Mouse (Mus musculus): ENCODE measurements at regions not wholly inside any gene's neighbourhood (a gene's known extent, or its start where the extent isn't known, plus 50 kb on each side); places are given as distances from the start of the nearest gene placed in this dataset.
A peak's percentile ranks its signal among the peaks of the same experiment; 100 is the strongest.

DNA sequence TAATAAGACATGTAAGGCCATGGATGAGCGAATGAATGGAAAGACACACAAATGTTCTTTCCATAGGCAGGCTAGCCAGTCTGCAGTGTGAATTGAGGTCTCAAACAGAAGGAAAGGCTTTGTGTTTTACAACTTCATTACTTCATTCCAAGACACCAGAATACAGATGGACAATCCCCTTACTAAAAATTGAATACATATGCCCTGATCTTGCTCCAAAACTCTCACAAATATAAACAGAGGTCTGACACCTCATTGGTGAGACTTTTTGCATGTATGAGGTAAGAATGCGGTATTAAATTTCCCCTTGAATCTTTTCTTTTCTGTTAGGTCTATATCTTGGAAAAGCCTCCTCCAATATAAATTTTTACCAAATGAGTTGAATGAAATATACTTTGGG is 363.3 kb downstream of the Galc start:
- H3K9me3 ChIP-seq, result no peaks in the 10 kb centered on the region
- WGBS, result 82% methylated on average over 2 of the region's 2 CpGs
- no peak overlapping the region for H3K4me3 ChIP-seq
- H3K9ac ChIP-seq, result no peak overlapping the region
- H3K27ac ChIP-seq, result no peak overlapping the region
- H3K36me3 ChIP-seq (replicated peaks), result no peaks in the 10 kb centered on the region
- H3K27me3 ChIP-seq (replicated peaks), result no peaks in the 10 kb centered on the region
- no peak overlapping the region for H3K4me2 ChIP-seq
- no peak for ATAC-seq (replicated peaks)
- no peaks in the 10 kb centered on the region for H3K4me1 ChIP-seq

DNA sequence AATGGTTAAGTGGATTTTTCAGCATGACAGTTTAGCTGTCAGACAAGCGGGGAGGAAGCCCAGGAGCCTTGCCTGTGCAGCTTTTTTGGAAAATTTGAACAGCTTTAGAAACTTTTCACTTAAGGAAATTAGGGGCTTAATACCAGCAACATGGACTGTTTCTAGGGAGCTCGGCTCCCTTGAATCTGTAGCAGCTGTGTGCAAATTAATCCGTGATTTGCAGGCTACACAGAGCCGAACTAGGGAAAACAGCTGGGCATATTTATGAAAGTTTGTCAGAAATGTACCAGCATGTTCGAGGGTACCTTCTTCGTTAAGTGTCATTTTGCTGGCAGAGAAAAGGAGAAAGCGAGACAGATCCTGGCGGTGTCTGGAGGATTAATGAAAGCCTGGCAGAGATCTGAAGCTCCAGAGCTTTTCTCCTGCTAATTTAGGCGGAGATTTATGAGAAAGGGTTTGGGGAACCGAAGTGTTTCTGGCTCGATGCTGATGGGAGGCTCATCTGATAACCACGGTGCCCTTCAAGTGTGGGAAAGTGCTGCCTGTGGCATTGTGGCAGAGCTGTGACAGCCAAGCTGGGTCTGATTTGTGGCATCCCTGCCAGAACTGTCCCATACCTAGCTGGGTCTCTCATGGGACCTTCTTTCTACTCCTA is 370.3 kb downstream of the Galc start:
- peak overlapping the region; percentile 40 for H3K4me2 ChIP-seq
- no peaks in the 10 kb centered on the region for H3K9me3 ChIP-seq
- 6% methylated on average over 12 of the region's 12 CpGs for WGBS
- H3K4me3 ChIP-seq, result peak overlapping the region; percentile 13; the same call in 1 of the 2 replicates
- H3K27ac ChIP-seq, result peak overlapping the region; percentile 63
- no peaks in the 10 kb centered on the region for H3K36me3 ChIP-seq (replicated peaks)
- no peak overlapping the region for H3K9ac ChIP-seq
- peaks cover 15% of the 10 kb centered on the region for H3K4me1 ChIP-seq
- peak; percentile 81 for ATAC-seq (replicated peaks)
- H3K27me3 ChIP-seq (replicated peaks), result no peaks in the 10 kb centered on the region

DNA sequence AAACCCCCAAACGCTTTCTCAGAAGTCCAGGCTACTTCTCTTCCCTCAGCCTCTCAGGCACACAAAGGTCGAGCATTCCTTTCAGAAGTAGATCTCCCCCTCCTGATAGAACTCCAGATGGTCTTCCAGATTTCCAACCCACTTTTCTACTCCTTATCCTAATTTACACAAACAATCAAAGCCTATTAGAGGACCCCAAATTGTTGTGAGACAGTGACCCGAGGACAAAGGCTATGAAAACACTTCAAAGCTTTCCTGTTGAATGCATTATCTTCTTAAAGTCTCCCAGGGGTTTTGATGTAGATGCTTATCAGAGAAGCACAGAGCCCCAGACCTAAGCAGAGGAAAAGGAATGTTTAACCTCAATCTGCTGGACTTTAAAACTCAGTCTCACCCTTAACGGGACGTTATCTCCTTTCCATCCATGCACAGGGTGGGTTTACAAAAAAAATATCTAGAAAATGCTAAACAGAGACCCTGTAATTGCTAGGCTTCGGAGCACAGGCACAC is 370.9 kb downstream of the Galc start:
- Histone ChIP-seq H3K4me2 (peak overlapping the region; percentile 40), H3K4me3 (0 out of 2 replicates have a peak overlapping the region, but pooled peaks have one; percentile 13), H3K4me1 (peaks cover 15% of the 10 kb centered on the region), H3K36me3 (replicated peaks) (no peaks in the 10 kb centered on the region), H3K9me3 (no peaks in the 10 kb centered on the region), H3K9ac (no peak overlapping the region), H3K27me3 (replicated peaks) (no peaks in the 10 kb centered on the region), H3K27ac (peak overlapping the region; percentile 63; the same call in 1 of the 2 replicates)
- ATAC-seq (replicated peaks), result 0 out of 2 replicates have a peak, but pooled peaks have one; percentile 65
- WGBS, result 4% methylated on average over 6 of the region's 6 CpGs

DNA sequence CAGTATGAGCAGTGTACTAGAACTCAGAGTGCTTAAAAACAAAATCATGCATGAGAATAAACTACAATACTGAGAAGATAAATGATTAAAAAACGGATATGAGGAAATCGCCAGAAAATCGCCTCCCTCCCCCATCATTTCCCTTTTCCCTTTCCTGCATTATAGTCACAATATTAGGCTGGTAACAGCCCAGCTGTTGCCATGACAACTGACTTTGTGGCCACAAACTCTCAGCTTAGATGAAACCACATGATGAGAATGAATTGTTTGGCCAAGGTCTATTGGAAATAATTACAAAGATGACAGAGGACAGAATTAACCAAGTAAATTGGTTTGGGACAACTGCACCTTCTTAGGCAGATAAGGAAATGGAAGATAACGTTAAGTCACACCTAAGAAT is 376.8 kb downstream of the Galc start:
- 0 out of 2 replicates have a peak, but pooled peaks have one; percentile 58 for ATAC-seq (replicated peaks)
- Histone ChIP-seq H3K4me3 (no peak overlapping the region), H3K36me3 (replicated peaks) (no peaks in the 10 kb centered on the region), H3K9me3 (no peaks in the 10 kb centered on the region), H3K4me1 (no peaks in the 10 kb centered on the region), H3K9ac (no peak overlapping the region), H3K27me3 (replicated peaks) (no peaks in the 10 kb centered on the region), H3K27ac (no peak overlapping the region), H3K4me2 (no peak overlapping the region)
- WGBS, result 56% methylated on average over 4 of the region's 4 CpGs

DNA sequence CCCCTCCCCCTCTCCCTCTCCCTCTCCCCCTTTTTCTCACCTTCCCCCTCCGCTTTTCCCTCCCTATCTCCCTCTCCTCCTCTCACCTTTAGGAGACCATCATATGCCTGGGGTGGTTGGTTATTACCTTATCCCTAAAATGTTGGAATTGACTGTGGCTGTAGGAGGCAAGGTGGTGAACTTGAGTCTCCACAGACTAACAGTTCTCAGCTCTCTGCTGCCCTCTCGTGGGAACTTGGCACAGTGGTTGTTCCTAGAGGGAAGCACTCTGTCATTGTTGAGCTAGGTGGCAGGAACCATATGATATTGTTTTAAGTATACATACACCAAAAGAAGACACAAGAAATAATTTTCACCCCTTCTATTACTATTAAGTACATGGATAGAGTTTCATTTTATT is 386.9 kb downstream of the Galc start:
- H3K27me3 ChIP-seq (replicated peaks), result no peaks in the 10 kb centered on the region

DNA sequence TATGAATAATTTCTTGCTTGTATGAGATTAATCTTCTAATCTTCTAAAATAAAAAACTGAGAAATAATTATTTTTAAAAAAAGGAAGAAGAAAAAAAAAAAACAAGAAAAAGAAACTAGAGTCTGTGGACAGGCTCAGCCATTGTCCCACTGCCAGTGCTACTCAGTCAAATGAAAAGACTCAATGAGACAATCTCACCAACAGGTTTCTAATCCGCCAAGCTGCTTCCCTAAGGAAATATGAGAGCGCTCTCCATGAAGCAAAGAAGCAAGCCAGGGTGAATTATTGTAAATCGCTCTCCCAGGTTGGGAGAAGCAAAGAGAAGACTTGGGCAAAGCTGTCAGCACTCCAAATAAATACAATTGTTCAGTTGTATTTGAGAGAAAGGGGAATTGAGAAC is 396.3 kb downstream of the Galc start:
- 45% methylated on average over 3 of the region's 3 CpGs for WGBS
- Histone ChIP-seq H3K9me3 (no peaks in the 10 kb centered on the region), H3K4me3 (no peak overlapping the region), H3K4me2 (no peak overlapping the region), H3K4me1 (no peaks in the 10 kb centered on the region), H3K27me3 (replicated peaks) (no peaks in the 10 kb centered on the region), H3K36me3 (replicated peaks) (no peaks in the 10 kb centered on the region), H3K9ac (no peak overlapping the region), H3K27ac (no peak overlapping the region)
- ATAC-seq (replicated peaks), result no peak

More for the DNA sequence above, 386.9 kb downstream of the Galc start:
- H3K9ac ChIP-seq, result no peak overlapping the region
- 5% methylated on average over 2 of the region's 2 CpGs for WGBS
- no peak overlapping the region for H3K4me3 ChIP-seq
- no peaks in the 10 kb centered on the region for H3K36me3 ChIP-seq (replicated peaks)
- H3K27ac ChIP-seq, result no peak overlapping the region
- no peaks in the 10 kb centered on the region for H3K9me3 ChIP-seq
- no peak overlapping the region for H3K4me2 ChIP-seq
- H3K4me1 ChIP-seq, result no peaks in the 10 kb centered on the region
- ATAC-seq (replicated peaks), result peak; percentile 71; the same call in 1 of the 2 replicates

DNA sequence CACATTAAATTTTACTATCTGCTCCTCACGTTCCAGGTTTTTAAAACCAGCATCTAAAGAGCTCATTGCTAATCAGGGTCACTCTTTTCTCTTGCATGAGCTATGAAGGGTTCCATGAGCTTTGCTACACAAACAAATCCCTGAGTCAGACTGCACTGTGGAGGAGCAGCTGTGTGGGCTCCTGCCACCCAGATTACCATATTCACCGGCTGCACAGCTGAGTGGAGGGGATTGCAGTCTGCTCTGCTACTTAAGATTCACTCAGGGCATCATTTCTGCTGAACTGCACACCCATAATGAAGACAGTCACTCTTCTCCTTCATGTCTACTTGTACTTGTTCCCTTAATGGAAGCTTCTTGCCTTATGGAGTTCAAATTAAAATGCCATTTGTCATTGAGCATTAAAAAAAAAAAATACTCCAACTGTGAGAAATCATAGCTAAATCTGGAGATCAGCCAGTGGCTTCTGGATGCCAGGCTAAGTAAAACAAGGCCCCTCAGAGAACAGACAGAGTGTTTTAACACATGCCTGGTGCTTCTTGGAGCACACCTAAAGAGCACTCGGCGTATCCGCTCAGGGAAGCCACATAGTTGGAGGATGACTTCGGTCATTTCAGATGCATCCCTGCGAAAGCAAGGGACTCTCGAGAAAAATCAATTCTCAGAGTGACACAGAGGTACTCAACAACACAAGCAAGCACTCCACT is 422.9 kb downstream of the Galc start:
- H3K4me3 ChIP-seq, result no peak overlapping the region
- no peak overlapping the region for H3K9ac ChIP-seq
- H3K4me2 ChIP-seq, result no peak overlapping the region
- 57% methylated on average over 8 of the region's 8 CpGs for WGBS
- H3K27ac ChIP-seq, result 0 out of 2 replicates have a peak overlapping the region, but pooled peaks have one; percentile 17
- no peaks in the 10 kb centered on the region for H3K27me3 ChIP-seq (replicated peaks)
- no peaks in the 10 kb centered on the region for H3K9me3 ChIP-seq
- no peaks in the 10 kb centered on the region for H3K4me1 ChIP-seq
- no peaks in the 10 kb centered on the region for H3K36me3 ChIP-seq (replicated peaks)
- ATAC-seq (replicated peaks), result peak; percentile 92

- no peak overlapping the region for H3K9ac ChIP-seq
- 0 out of 2 replicates have a peak, but pooled peaks cover 6% of the 10 kb centered on the region for H3K4me1 ChIP-seq
- H3K4me2 ChIP-seq, result no peak overlapping the region
- no peak overlapping the region for H3K27ac ChIP-seq
- no peaks in the 10 kb centered on the region for H3K27me3 ChIP-seq (replicated peaks)
- no peak for ATAC-seq (replicated peaks)
- no peaks in the 10 kb centered on the region for H3K9me3 ChIP-seq
- no peaks in the 10 kb centered on the region for H3K36me3 ChIP-seq (replicated peaks)
- no peak overlapping the region for H3K4me3 ChIP-seq
- WGBS, result 55% methylated on average over 16 of the region's 16 CpGs
Observed at GRCm38 (mm10) chr12:97793364-97794120, 465.7 kb downstream of the Galc start.

- no peaks in the 10 kb centered on the region for H3K9me3 ChIP-seq
- WGBS, result 91% methylated on average over 3 of the region's 3 CpGs
- no peak for ATAC-seq (replicated peaks)
Observed at GRCm38 (mm10) chr12:97783476-97783875, 475.8 kb downstream of the Galc start.

DNA sequence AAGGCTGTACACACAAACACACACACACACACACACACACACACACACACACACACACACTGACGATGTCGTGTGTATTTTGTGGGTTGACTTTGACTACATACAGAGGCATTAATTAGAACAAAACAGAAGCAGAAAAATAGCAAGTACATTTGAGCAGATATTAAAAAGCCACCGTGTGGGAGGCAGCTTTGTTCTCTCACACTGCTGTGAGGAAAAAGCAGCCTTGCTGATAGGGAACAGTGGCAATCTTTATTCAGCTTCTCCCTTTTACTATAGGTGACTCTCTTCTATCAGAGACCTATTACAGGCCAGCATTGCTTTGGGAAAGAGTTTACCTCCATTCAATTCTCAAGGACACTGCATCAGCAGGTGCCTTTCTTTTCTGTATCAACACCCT is 500.1 kb downstream of the Galc start:
- 56% methylated on average over 3 of the region's 3 CpGs for WGBS
- no peak overlapping the region for H3K9ac ChIP-seq
- H3K9me3 ChIP-seq, result no peaks in the 10 kb centered on the region
- H3K4me2 ChIP-seq, result no peak overlapping the region
- H3K36me3 ChIP-seq (replicated peaks), result no peaks in the 10 kb centered on the region
- no peaks in the 10 kb centered on the region for H3K4me1 ChIP-seq
- no peaks in the 10 kb centered on the region for H3K27me3 ChIP-seq (replicated peaks)
- H3K4me3 ChIP-seq, result no peak overlapping the region
- no peak overlapping the region for H3K27ac ChIP-seq
- ATAC-seq (replicated peaks), result 0 out of 2 replicates have a peak, but pooled peaks have one; percentile 17

More at GRCm38 (mm10) chr12:97783476-97783875, 475.8 kb downstream of the Galc start:
- Histone ChIP-seq H3K36me3 (replicated peaks) (no peaks in the 10 kb centered on the region), H3K9ac (no peak overlapping the region), H3K4me1 (no peaks in the 10 kb centered on the region), H3K27ac (no peak overlapping the region), H3K4me2 (no peak overlapping the region), H3K27me3 (replicated peaks) (no peaks in the 10 kb centered on the region), H3K4me3 (no peak overlapping the region)

- 54% methylated on average over 2 of the region's 2 CpGs for WGBS
- no peak; the same call in 1 of the 2 replicates for ATAC-seq (replicated peaks)
Observed at GRCm38 (mm10) chr12:97758624-97759023, 500.6 kb downstream of the Galc start.

DNA sequence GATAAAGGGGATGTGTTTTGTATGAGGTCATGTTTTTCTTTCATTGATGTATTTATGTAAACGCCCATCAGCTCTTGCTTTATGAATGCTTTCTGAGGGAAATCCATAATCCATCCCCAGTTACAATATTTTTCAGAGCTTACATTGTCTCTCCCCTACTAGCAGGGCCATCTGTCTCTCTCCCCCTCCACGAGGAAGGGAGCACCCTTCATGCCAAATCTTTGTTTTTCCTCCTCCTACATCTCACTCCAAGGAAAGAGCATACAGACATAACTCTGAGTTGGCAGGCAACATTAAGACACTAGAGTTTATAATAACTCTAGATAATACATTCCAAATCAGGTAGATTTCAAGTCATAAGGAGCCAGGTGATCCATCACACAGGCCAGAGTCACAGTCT is 509.1 kb downstream of the Galc start:
- no peak for ATAC-seq (replicated peaks)
- no peak overlapping the region for H3K27ac ChIP-seq
- no peaks in the 10 kb centered on the region for H3K27me3 ChIP-seq (replicated peaks)
- H3K9me3 ChIP-seq, result no peaks in the 10 kb centered on the region
- no peaks in the 10 kb centered on the region for H3K4me1 ChIP-seq
- 55% methylated on average over 2 of the region's 2 CpGs for WGBS
- no peak overlapping the region for H3K4me2 ChIP-seq
- H3K4me3 ChIP-seq, result no peak overlapping the region
- H3K36me3 ChIP-seq (replicated peaks), result no peaks in the 10 kb centered on the region
- H3K9ac ChIP-seq, result no peak overlapping the region

More at GRCm38 (mm10) chr12:97758624-97759023, 500.6 kb downstream of the Galc start:
- Histone ChIP-seq H3K4me2 (no peak overlapping the region), H3K4me1 (no peaks in the 10 kb centered on the region), H3K9ac (no peak overlapping the region), H3K4me3 (no peak overlapping the region), H3K9me3 (no peaks in the 10 kb centered on the region), H3K27ac (no peak overlapping the region), H3K27me3 (replicated peaks) (no peaks in the 10 kb centered on the region), H3K36me3 (replicated peaks) (no peaks in the 10 kb centered on the region)
